Mouse (Mus musculus) spleen, adult 2 months (tissue): ENCODE measurements around the gene Ppm1n. TPM values are rescaled to one million over a fixed set of nuclear protein-coding genes. Genes with fewer than 3 reads are reported as not detected.

Experiments
- DNase-seq, 2 experiments: peaks; one replicate each; pipeline versions ENCODE4 v3.0.0 to v3.0.0-alpha.2; 2012 to 2021; ENCODE audit warnings: low spot score in 2 of 2, low read depth in 1 of 2
- H3K27ac ChIP-seq: fragments of 200-500 bp; 2 replicates; pipeline ENCODE4 v1.5.1; 2012; ENCODE audit warnings: low read length, inconsistent platforms; ENCODE audit not compliant: insufficient read depth
- H3K27me3 ChIP-seq: fragments of 200-500 bp; 2 replicates; pipeline ENCODE4 v1.6.1; 2012; ENCODE audit warnings: mild to moderate bottlenecking, moderate library complexity, low read length, inconsistent platforms; ENCODE audit not compliant: control insufficient read depth, insufficient read depth
- H3K36me3 ChIP-seq: fragments of 200-500 bp; 2 replicates; pipeline ENCODE4 v1.6.1; 2012; ENCODE audit warnings: mild to moderate bottlenecking, low read length, inconsistent platforms; ENCODE audit not compliant: control insufficient read depth, insufficient read depth
- H3K4me1 ChIP-seq: fragments of 200-500 bp; 2 replicates; pipeline ENCODE4 v1.6.1; 2011; ENCODE audit warnings: inconsistent platforms; ENCODE audit not compliant: control insufficient read depth, insufficient read depth, insufficient read length
- H3K4me3 ChIP-seq: fragments of 200-500 bp; 2 replicates; pipeline ENCODE4 v1.5.1; 2011; ENCODE audit warnings: mild to moderate bottlenecking, inconsistent platforms; ENCODE audit not compliant: insufficient read depth, insufficient read length; ENCODE audit errors: extremely low read depth
- CTCF ChIP-seq: fragments of 200-500 bp; IDR thresholded peaks from 2 replicates; pipeline ENCODE4 v1.5.1; 2011; ENCODE audit warnings: mild to moderate bottlenecking, inconsistent platforms; ENCODE audit not compliant: insufficient read depth, insufficient read length, insufficient replicate concordance; ENCODE audit errors: extremely low read depth
- POLR2A ChIP-seq: fragments of 200-500 bp; IDR thresholded peaks from 2 replicates; pipeline ENCODE4 v1.6.1; 2011; ENCODE audit warnings: low read depth, low read length, inconsistent platforms
- WGBS: fragments of 180-500 bp; shearing (Covaris S2); methylation state at CpG from one replicate; pipeline ENCODE4 v1.1.7; 2018; 5-methylcytosine and 5-hydroxymethylcytosine counted together
- polyA plus RNA-seq: library from polyadenylated mRNA; depleted of rRNA; stranded (reverse); fragments of >200 nt; gene quantifications from 2 replicates; pipeline ENCODE4 v1.2.3, GENCODE M21; 2012

Ppm1n gene
- polyA plus RNA-seq, 1 experiment = 3.3 TPM

GRCm38 (mm10) chr7:19322489-19322888, 42.6 kb upstream of the Ppm1n start:
- Histone ChIP-seq H3K27ac (no peak overlapping the region), H3K4me3 (no peak overlapping the region), H3K36me3 (no peaks in the 10 kb centered on the region), H3K4me1 (peaks cover 45% of the 10 kb centered on the region; the same call in 1 of the 2 replicates), H3K27me3 (peaks cover 2% of the 10 kb centered on the region; the same call in 1 of the 2 replicates)
- DNase-seq = no peak
- WGBS = 60% methylated on average over 9 of the region's 9 CpGs
- no peak for TF ChIP-seq CTCF
- TF ChIP-seq POLR2A = no peak

GRCm38 (mm10) chr7:19321464-19321863, 41.6 kb upstream of the Ppm1n start:
- Histone ChIP-seq H3K27me3 (peaks cover 1% of the 10 kb centered on the region; the same call in 1 of the 2 replicates), H3K36me3 (no peaks in the 10 kb centered on the region), H3K4me3 (no peak overlapping the region), H3K4me1 (peaks cover 36% of the 10 kb centered on the region; the same call in 1 of the 2 replicates), H3K27ac (no peak overlapping the region)
- DNase-seq = peak; percentile 51 to 91
- TF ChIP-seq POLR2A = no peak
- 10% methylated on average over 5 of the region's 5 CpGs for whole genome bisulfite sequencing

- Histone ChIP-seq H3K4me3 (no peak overlapping the region), H3K36me3 (no peaks in the 10 kb centered on the region), H3K27me3 (no peaks in the 10 kb centered on the region), H3K4me1 (peaks cover 28% of the 10 kb centered on the region; the same call in 1 of the 2 replicates), H3K27ac (no peak overlapping the region)
- no peak for DNase-seq
- WGBS = 45% methylated on average over 7 of the region's 7 CpGs
- no peak for TF ChIP-seq CTCF
- TF ChIP-seq POLR2A = no peak
These were observed 40.8 kb upstream of the Ppm1n start for GRCm38 (mm10) chr7:19320637-19321036.

DNA sequence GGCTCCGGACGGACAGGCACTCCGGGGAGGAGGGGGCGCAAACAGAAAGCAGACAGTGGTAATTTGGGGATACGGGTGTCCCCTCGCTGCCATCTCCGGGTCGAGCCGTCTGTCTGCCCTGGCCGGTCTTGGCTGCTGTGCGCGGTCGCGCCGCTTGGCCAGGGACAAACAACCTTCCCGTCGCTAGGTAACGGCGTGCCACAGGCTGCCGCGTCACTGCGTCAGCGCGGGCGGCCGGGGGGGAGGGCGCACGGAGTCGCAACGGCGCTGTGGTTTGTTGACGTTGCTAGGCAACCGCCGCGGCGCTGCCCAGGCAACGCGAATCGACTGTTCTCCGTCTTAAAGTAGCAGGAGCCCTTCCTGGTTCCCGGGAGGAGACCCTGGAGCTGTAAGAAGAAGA, 40.0 kb upstream of the Ppm1n start:
- Histone ChIP-seq H3K27ac (no peak overlapping the region), H3K4me3 (peak overlapping the region; percentile 50), H3K27me3 (no peaks in the 10 kb centered on the region), H3K36me3 (no peaks in the 10 kb centered on the region), H3K4me1 (peaks cover 23% of the 10 kb centered on the region; the same call in 1 of the 2 replicates)
- 1% methylated on average over 39 of the region's 41 CpGs for WGBS
- TF ChIP-seq POLR2A (no peak), CTCF (peak; percentile 4; the same call in 1 of the 2 replicates)
- DNase-seq = peak; percentile 92 to 94

DNA sequence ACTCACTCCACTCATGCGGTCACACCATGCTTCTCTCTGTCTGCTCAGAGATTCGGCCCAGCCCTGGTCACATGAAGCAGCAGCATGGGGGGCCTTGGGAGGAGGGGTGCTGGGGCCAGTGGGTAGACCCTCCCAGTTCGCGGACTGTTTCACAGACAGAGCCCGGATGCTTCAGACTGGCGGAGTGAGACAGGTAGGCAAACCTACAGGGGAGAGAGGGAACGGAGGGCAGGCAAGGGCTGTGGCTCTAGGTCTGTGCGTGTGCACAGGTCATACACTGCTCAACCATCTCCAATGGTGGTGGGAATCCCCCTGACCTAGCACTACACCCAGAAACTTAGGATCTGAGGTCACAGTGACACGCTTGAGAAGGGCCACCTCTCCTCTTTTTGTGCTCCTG, 39.6 kb upstream of the Ppm1n start:
- no peak for DNase-seq
- Histone ChIP-seq H3K36me3 (no peaks in the 10 kb centered on the region), H3K4me3 (peak overlapping the region; percentile 50), H3K4me1 (peaks cover 23% of the 10 kb centered on the region; the same call in 1 of the 2 replicates), H3K27ac (no peak overlapping the region), H3K27me3 (0 out of 2 replicates have a peak, but pooled peaks cover 1% of the 10 kb centered on the region)
- TF ChIP-seq POLR2A (no peak), CTCF (no peak)
- 55% methylated on average over 9 of the region's 9 CpGs for WGBS

DNA sequence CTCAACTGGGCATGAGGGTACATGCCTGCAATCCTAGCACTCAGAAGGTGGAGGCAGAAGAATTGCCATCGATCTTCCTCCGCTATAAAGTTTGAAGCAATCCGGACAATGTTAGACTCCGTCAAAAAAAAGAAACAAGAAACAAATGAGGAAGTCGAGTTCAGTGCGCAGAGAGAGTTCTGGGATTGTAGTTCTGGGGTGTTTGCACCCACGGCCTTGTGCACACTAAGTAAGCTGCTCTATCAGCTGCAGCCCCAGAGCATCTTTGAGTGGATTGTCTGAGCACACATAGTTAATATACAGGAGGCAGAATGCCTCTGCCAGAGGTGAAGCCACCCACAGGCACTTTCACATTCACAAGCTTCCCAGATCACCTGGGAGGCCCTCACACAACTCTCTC, 38.8 kb upstream of the Ppm1n start:
- Histone ChIP-seq H3K4me3 (no peak overlapping the region), H3K27me3 (0 out of 2 replicates have a peak, but pooled peaks cover 1% of the 10 kb centered on the region), H3K27ac (no peak overlapping the region), H3K4me1 (peaks cover 23% of the 10 kb centered on the region; the same call in 1 of the 2 replicates), H3K36me3 (no peaks in the 10 kb centered on the region)
- no peak for TF ChIP-seq CTCF
- no peak for TF ChIP-seq POLR2A
- 12% methylated on average over 7 of the region's 7 CpGs for WGBS
- DNase-seq = no peak

GRCm38 (mm10) chr7:19318201-19318600, 38.3 kb upstream of the Ppm1n start:
- DNase-seq = no peak
- H3K4me3 ChIP-seq = no peak overlapping the region
- H3K36me3 ChIP-seq = no peaks in the 10 kb centered on the region
- H3K4me1 ChIP-seq = peaks cover 23% of the 10 kb centered on the region; the same call in 1 of the 2 replicates
- no peak for TF ChIP-seq CTCF
- TF ChIP-seq POLR2A = no peak
- H3K27me3 ChIP-seq = 0 out of 2 replicates have a peak, but pooled peaks cover 1% of the 10 kb centered on the region
- H3K27ac ChIP-seq = no peak overlapping the region
- WGBS = 93% methylated on average over 2 of the region's 2 CpGs
